Comparison of ENCODE assay signal across 20 mouse cellular contexts in genomic region chr14:75622984-75623383, GRCm38 (mm10). TPM values are rescaled to one million over a fixed set of nuclear protein-coding genes. Genes with fewer than 3 reads are reported as not detected.
"Had no signal": no experiment of that assay in that cellular context is flagged by ENCODE, and none has a peak within 500 bp of the region (broad histone marks: within the 10 kb centered on the region; RNA-seq: fewer than 3 reads in every experiment).

No protein-coding gene starts in this region.

- H3K9ac ChIP-seq: liver, embryonic 15.5 days; midbrain, embryonic 13.5 days had no signal

- H3K4me2 ChIP-seq: liver, embryonic 11.5 days; liver, embryonic 15.5 days; midbrain, embryonic 13.5 days had no signal

- H3K27me3 ChIP-seq: liver, embryonic 15.5 days; midbrain, embryonic 13.5 days had no signal

- H3K27ac ChIP-seq: left cerebral cortex, adult 2 months; limb, embryonic 10.5 days; liver, embryonic 15.5 days; midbrain, embryonic 13.5 days had no signal

- H3K9me3 ChIP-seq: limb, embryonic 10.5 days; liver, embryonic 15.5 days; midbrain, embryonic 13.5 days had no signal

- H3K4me1 ChIP-seq: limb, embryonic 10.5 days; liver, embryonic 15.5 days had no signal

- H3K4me3 ChIP-seq: left cerebral cortex, adult 2 months; limb, embryonic 10.5 days; liver, embryonic 15.5 days; midbrain, embryonic 13.5 days; myocyte had no signal

- ATAC-seq: lung, postnatal 0 days; midbrain, embryonic 13.5 days had no signal

- H3K36me3 ChIP-seq: limb, embryonic 10.5 days; liver, embryonic 15.5 days; midbrain, embryonic 13.5 days had no signal

- DNase-seq: kidney, adult 8-10 months; kidney, postnatal 25 days; lung, adult 2 months; lung, postnatal 36 days; retina, postnatal 1 day; right cerebral cortex, postnatal 4 days; spleen, adult 18-20 months; thymus, adult 18-20 months; thymus, postnatal 25 days had no signal

RNA-seq across cellular contexts. Expression of gene Erich6b, which starts 19.1 kb away (rescaled TPM):
- polyA plus RNA-seq: limb, embryonic 10.5 days; limb, embryonic 14.5 days; liver, embryonic 11.5 days; liver, embryonic 15.5 days; lung, adult 2 months; lung, postnatal 0 days; midbrain, embryonic 13.5 days; myocyte; stomach, embryonic 14.5 days; urinary bladder, adult 2 months had no signal

RNA-seq across cellular contexts. Expression of gene Spert, which starts 30.1 kb away (rescaled TPM):
- polyA plus RNA-seq: kidney, embryonic 16.5 days; limb, embryonic 10.5 days; limb, embryonic 14.5 days; liver, embryonic 11.5 days; liver, embryonic 15.5 days; lung, adult 2 months; lung, postnatal 0 days; midbrain, embryonic 13.5 days; myocyte; stomach, embryonic 14.5 days; urinary bladder, adult 2 months had no signal
